Mouse (Mus musculus): Measurements from ENCODE around the gene Ccdc148.

GRCm38 (mm10) chr2:58992431-58993191 is 167.9 kb downstream of the Ccdc148 start:
- no peak for TF ChIP-seq SMC3 (IDR thresholded peaks at IDR 0.05; ENCODE audit: low read depth, low read length)
- TF ChIP-seq POLR2A (IDR thresholded peaks at IDR 0.05; ENCODE audit: control insufficient read depth in 1 of 2, insufficient read depth in 1 of 2, low read depth in 1 of 2, low read length in 2 of 2, poor library complexity in 1 of 2), result no peak
- no peak for TF ChIP-seq USF2 (IDR thresholded peaks at IDR 0.05; ENCODE audit: borderline replicate concordance in 1 of 2, insufficient read depth in 1 of 2, low read depth in 1 of 2, low read length in 2 of 2)
- TF ChIP-seq ZMIZ1 (IDR thresholded peaks at IDR 0.05; ENCODE audit: low read depth, low read length), result no peak
- TF ChIP-seq MYC (IDR thresholded peaks at IDR 0.05; ENCODE audit: low read depth, low read length), result no peak

Data from MEL (cell line).